ENCODE assay signal across 7 mouse cellular contexts in the genomic region with DNA sequence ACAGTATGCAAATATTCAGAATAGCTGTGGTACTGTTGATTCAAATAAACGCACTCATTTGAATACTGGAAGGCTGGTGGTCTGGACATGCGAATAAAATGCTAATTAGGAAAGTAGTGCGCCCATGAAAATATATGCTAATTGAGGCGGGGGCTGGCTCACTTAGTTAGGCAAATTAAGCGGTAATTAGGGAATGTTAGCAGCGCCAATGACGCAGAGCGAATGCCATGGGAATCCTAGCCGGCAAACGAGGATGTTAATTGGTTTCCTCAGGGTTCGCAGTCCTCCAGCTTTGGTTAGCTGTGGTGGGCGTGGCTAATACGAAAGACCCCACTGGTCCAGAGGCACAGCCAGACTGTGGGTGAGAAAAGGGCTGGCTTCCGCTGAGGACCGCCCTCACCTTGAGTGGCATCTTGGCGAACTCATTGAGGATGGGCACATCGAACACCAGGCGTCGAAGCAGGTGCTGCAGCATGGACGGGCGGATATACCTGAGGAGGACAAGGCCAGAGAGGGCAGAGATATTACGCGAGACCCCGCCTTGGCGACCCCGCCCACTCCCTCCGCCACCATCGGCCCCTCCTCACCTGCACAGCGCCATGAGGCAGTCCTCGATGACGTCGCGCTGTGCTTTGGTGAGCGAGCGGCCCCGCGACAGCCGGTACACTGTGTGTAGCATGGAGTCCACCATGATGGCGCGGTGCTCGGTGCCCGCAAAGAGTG. TPM values are rescaled to one million over a fixed set of nuclear protein-coding genes. Genes with fewer than 3 reads are reported as not detected.
DNase-seq lines count a peak whose midpoint lies in the region.

No protein-coding gene starts in this region.

- peak; percentile 33 for DNase-seq in thymus, postnatal 4 days
- DNase-seq in thymus, postnatal 10 days (ENCODE audit: low spot score in 2 of 2), result no peak
- DNase-seq in frontal cortex, adult 2 months (ENCODE audit: extremely low spot score in 1 of 2, low spot score in 1 of 2), result peak; percentile 25 to 60
- peak; percentile 34 to 83 for DNase-seq in left cerebral cortex, postnatal 25 days (ENCODE audit: low spot score in 2 of 2)
- DNase-seq in retina, embryonic 14.5 days (ENCODE audit: low spot score), result peak; percentile 76
- DNase-seq in kidney, postnatal 36 days, result no peak
- no peak for DNase-seq in thymus, adult 18-20 months

- intact Hi-C loops in left cerebral cortex, postnatal 25 days (cut with DNase I), result no loop called here

RNA-seq across cellular contexts. Expression of gene Ryr1, which starts 53.6 kb away (rescaled TPM):
- 10.1 and 12.2 TPM in 2 replicates for polyA plus RNA-seq in frontal cortex, adult 2 months (2012; rRNA removed)
- total RNA-seq in left cerebral cortex, postnatal 25 days (2021), result 1 to 10 TPM; 4.7 to 8.9 TPM

Comparison
In these comparisons a context has a peak if more than half of its experiments do, and no peak if none do; other contexts are left out.
1. DNase-seq: peak in thymus, postnatal 4 days (single experiment), frontal cortex, adult 2 months (2 of 2), left cerebral cortex, postnatal 25 days (2 of 2) and retina, embryonic 14.5 days (single experiment); none in thymus, postnatal 10 days (0 of 2), kidney, postnatal 36 days (0 of 2) and thymus, adult 18-20 months (0 of 2).